Mouse (Mus musculus) spleen, adult 2 months (tissue): ENCODE measurements around the gene Tnik. TPM values are rescaled to one million over a fixed set of nuclear protein-coding genes. Genes with fewer than 3 reads are reported as not detected.

Experiments used
- DNase-seq, 2 experiments: peaks; one replicate each; pipeline versions ENCODE4 v3.0.0 to v3.0.0-alpha.2; 2012 to 2021; ENCODE audit warnings: low spot score in 2 of 2, low read depth in 1 of 2
- H3K27ac ChIP-seq: fragments of 200-500 bp; 2 replicates; pipeline ENCODE4 v1.5.1; 2012; ENCODE audit warnings: low read length, inconsistent platforms; ENCODE audit not compliant: insufficient read depth
- H3K27me3 ChIP-seq: fragments of 200-500 bp; 2 replicates; pipeline ENCODE4 v1.6.1; 2012; ENCODE audit warnings: mild to moderate bottlenecking, moderate library complexity, low read length, inconsistent platforms; ENCODE audit not compliant: control insufficient read depth, insufficient read depth
- H3K36me3 ChIP-seq: fragments of 200-500 bp; 2 replicates; pipeline ENCODE4 v1.6.1; 2012; ENCODE audit warnings: mild to moderate bottlenecking, low read length, inconsistent platforms; ENCODE audit not compliant: control insufficient read depth, insufficient read depth
- H3K4me1 ChIP-seq: fragments of 200-500 bp; 2 replicates; pipeline ENCODE4 v1.6.1; 2011; ENCODE audit warnings: inconsistent platforms; ENCODE audit not compliant: control insufficient read depth, insufficient read depth, insufficient read length
- H3K4me3 ChIP-seq: fragments of 200-500 bp; 2 replicates; pipeline ENCODE4 v1.5.1; 2011; ENCODE audit warnings: mild to moderate bottlenecking, inconsistent platforms; ENCODE audit not compliant: insufficient read depth, insufficient read length; ENCODE audit errors: extremely low read depth
- CTCF ChIP-seq: fragments of 200-500 bp; IDR thresholded peaks from 2 replicates; pipeline ENCODE4 v1.5.1; 2011; ENCODE audit warnings: mild to moderate bottlenecking, inconsistent platforms; ENCODE audit not compliant: insufficient read depth, insufficient read length, insufficient replicate concordance; ENCODE audit errors: extremely low read depth
- POLR2A ChIP-seq: fragments of 200-500 bp; IDR thresholded peaks from 2 replicates; pipeline ENCODE4 v1.6.1; 2011; ENCODE audit warnings: low read depth, low read length, inconsistent platforms
- WGBS: fragments of 180-500 bp; shearing (Covaris S2); methylation state at CpG from one replicate; pipeline ENCODE4 v1.1.7; 2018; 5-methylcytosine and 5-hydroxymethylcytosine counted together
- polyA plus RNA-seq: library from polyadenylated mRNA; depleted of rRNA; stranded (reverse); fragments of >200 nt; gene quantifications from 2 replicates; pipeline ENCODE4 v1.2.3, GENCODE M21; 2012

Tnik gene
- polyA plus RNA-seq, 1 experiment = 5.5 TPM

- Histone ChIP-seq H3K27me3 (no peaks in the 10 kb centered on the region), H3K4me1 (no peaks in the 10 kb centered on the region), H3K27ac (no peak overlapping the region), H3K4me3 (no peak overlapping the region), H3K36me3 (no peaks in the 10 kb centered on the region)
- 70% methylated on average over 6 of the region's 6 CpGs for WGBS
- DNase-seq = no peak
- TF ChIP-seq CTCF = no peak
- no peak for TF ChIP-seq POLR2A
Measured at GRCm38 (mm10) chr3:28723534-28723933, 460.5 kb downstream of the Tnik start.

DNA sequence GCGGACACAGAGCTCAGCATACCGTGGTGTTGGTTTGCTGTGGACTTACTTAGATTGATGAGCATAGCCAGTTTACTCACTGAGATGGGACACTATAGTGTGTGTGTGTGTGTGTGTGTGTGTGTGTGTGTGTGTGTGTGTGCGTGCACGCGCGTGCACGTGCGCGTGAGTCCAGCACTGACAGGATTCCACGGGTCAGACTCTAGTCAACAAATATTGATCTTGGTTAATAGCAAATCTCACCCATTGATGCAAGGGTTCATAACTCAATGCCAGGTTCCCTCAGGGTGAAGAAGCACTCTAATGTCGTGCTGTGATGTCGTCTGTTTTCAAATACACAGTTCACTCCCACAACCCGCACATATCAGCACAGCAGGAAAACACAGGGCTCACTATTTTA lies 462.2 kb downstream of the Tnik start:
- TF ChIP-seq POLR2A (no peak), CTCF (no peak)
- DNase-seq = no peak
- no peak overlapping the region for H3K27ac ChIP-seq
- 95% methylated on average over 13 of the region's 13 CpGs for WGBS
- no peak overlapping the region for H3K4me3 ChIP-seq
- no peaks in the 10 kb centered on the region for H3K27me3 ChIP-seq
- H3K4me1 ChIP-seq = no peaks in the 10 kb centered on the region
- H3K36me3 ChIP-seq = no peaks in the 10 kb centered on the region
